Comparison of ENCODE assay signal across 17 mouse cellular contexts in genomic region chr8:77826255-77826654, GRCm38 (mm10).
DNase-seq lines count a peak whose midpoint lies in the region; ATAC-seq and TF ChIP-seq lines count a peak whose summit lies in the region.
"Had no signal": no experiment of that assay in that cellular context is flagged by ENCODE, and none has a peak within 500 bp of the region (broad histone marks: within the 10 kb centered on the region; RNA-seq: fewer than 3 reads in every experiment).

No protein-coding gene starts in this region.

- ATAC-seq in intestine, embryonic 14.5 days (replicated peaks; ENCODE audit: low FRiP score, low TSS enrichment, low read depth) = no peak
- no peak for ATAC-seq in intestine, embryonic 15.5 days
- peak; percentile 35 for ATAC-seq in Patski
- ATAC-seq in limb, embryonic 11.5 days (ENCODE audit: insufficient number of reproducible peaks, low FRiP score, low TSS enrichment, low read depth) = no peak
- ATAC-seq: forebrain, embryonic 14.5 days had no signal

- POLR2A ChIA-PET in Patski (lab: Charles Lee) = no interaction called here

- H3K9me3 ChIP-seq in intestine, embryonic 14.5 days (ENCODE audit: control insufficient read depth, low read length) = no peaks in the 10 kb centered on the region
- H3K9me3 ChIP-seq in intestine, embryonic 15.5 days = no peaks in the 10 kb centered on the region
- H3K9me3 ChIP-seq in limb, embryonic 11.5 days (ENCODE audit: control insufficient read depth, low read length) = no peaks in the 10 kb centered on the region
- H3K9me3 ChIP-seq: kidney, embryonic 15.5 days; limb, embryonic 12.5 days had no signal

- H3K4me2 ChIP-seq in intestine, embryonic 14.5 days (ENCODE audit: low read length) = no peak overlapping the region
- H3K4me2 ChIP-seq in intestine, embryonic 15.5 days (replicated peaks) = no peak overlapping the region
- no peak overlapping the region for H3K4me2 ChIP-seq in limb, embryonic 11.5 days (ENCODE audit: low read depth, severe bottlenecking)
- H3K4me2 ChIP-seq: kidney, embryonic 15.5 days; limb, embryonic 12.5 days had no signal

- 0 out of 2 replicates have a peak overlapping the region, but pooled peaks have one; percentile 18 for H3K27ac ChIP-seq in intestine, embryonic 14.5 days (ENCODE audit: low read depth)
- H3K27ac ChIP-seq in intestine, embryonic 15.5 days = no peak overlapping the region
- no peak overlapping the region for H3K27ac ChIP-seq in limb, embryonic 11.5 days (replicated peaks; ENCODE audit: low read depth, low read length)
- H3K27ac ChIP-seq: kidney, embryonic 15.5 days; liver, embryonic 14.5 days had no signal

- no peak overlapping the region for H3K9ac ChIP-seq in intestine, embryonic 14.5 days (ENCODE audit: low read length)
- H3K9ac ChIP-seq in intestine, embryonic 15.5 days = no peak overlapping the region
- H3K9ac ChIP-seq in limb, embryonic 11.5 days (ENCODE audit: low read length) = no peak overlapping the region
- H3K9ac ChIP-seq: kidney, embryonic 15.5 days; limb, embryonic 12.5 days; liver, embryonic 14.5 days had no signal

- H3K27me3 ChIP-seq in intestine, embryonic 14.5 days (replicated peaks; ENCODE audit: control insufficient read depth, insufficient read depth, low read length) = no peaks in the 10 kb centered on the region
- H3K27me3 ChIP-seq in intestine, embryonic 15.5 days (replicated peaks) = no peaks in the 10 kb centered on the region
- H3K27me3 ChIP-seq in Patski = peaks cover 5% of the 10 kb centered on the region
- H3K27me3 ChIP-seq in limb, embryonic 11.5 days (ENCODE audit: control insufficient read depth, insufficient read depth, low read length) = no peaks in the 10 kb centered on the region
- H3K27me3 ChIP-seq: CH12.LX; kidney, embryonic 15.5 days; limb, embryonic 12.5 days had no signal

- CTCF ChIA-PET in Patski (lab: Charles Lee) = interaction anchor here (1.0 kb wide), 1 partner anchor 16 kb away, joined by 3 read pairs; no protein-coding TSS in a partner anchor

- no peak for TF ChIP-seq CTCF in Patski (IDR thresholded peaks at IDR 0.05)

- no peaks in the 10 kb centered on the region for H3K36me3 ChIP-seq in intestine, embryonic 14.5 days (ENCODE audit: control insufficient read depth, insufficient read depth, low read length)
- no peaks in the 10 kb centered on the region for H3K36me3 ChIP-seq in intestine, embryonic 15.5 days
- no peaks in the 10 kb centered on the region for H3K36me3 ChIP-seq in limb, embryonic 11.5 days (ENCODE audit: control insufficient read depth, insufficient read depth, low read length)
- H3K36me3 ChIP-seq: kidney, embryonic 15.5 days; limb, embryonic 12.5 days had no signal

- no peak overlapping the region for H3K4me3 ChIP-seq in intestine, embryonic 14.5 days (ENCODE audit: low read depth, low read length)
- no peak overlapping the region for H3K4me3 ChIP-seq in intestine, embryonic 15.5 days (replicated peaks)
- no peak overlapping the region for H3K4me3 ChIP-seq in limb, embryonic 11.5 days (ENCODE audit: low read depth, low read length)
- H3K4me3 ChIP-seq: kidney, embryonic 15.5 days; limb, embryonic 12.5 days had no signal

- in situ Hi-C loops in Patski (cut with MboI; ENCODE audit: low pct_unique_long_range_greater_than_20kb) = no loop called here

- WGBS in intestine, embryonic 14.5 days = 50% methylated on average over 2 of the region's 2 CpGs
- 49% methylated on average over 2 of the region's 2 CpGs for WGBS in intestine, embryonic 15.5 days
- WGBS in limb, embryonic 11.5 days = 81% methylated on average over 2 of the region's 2 CpGs

- H3K4me1 ChIP-seq in intestine, embryonic 14.5 days (replicated peaks; ENCODE audit: control insufficient read depth, insufficient read depth, low read length) = peaks cover 23% of the 10 kb centered on the region
- H3K4me1 ChIP-seq in intestine, embryonic 15.5 days (replicated peaks) = peaks cover 4% of the 10 kb centered on the region; the same call in 1 of the 2 replicates
- peaks cover 17% of the 10 kb centered on the region for H3K4me1 ChIP-seq in limb, embryonic 11.5 days (ENCODE audit: control insufficient read depth, insufficient read depth, low read length)

- no peak for DNase-seq in intestine, embryonic 14.5 days (ENCODE audit: low spot score)
- DNase-seq in 416B (ENCODE audit: low read depth) = peak; percentile 57
- peak; percentile 22 for DNase-seq in Patski (ENCODE audit: low read depth, low spot score)
- DNase-seq in limb, embryonic 11.5 days (ENCODE audit: low spot score) = peak; percentile 15
- DNase-seq in spleen, postnatal 14 days (ENCODE audit: low spot score in 2 of 2) = no peak
- no peak for DNase-seq in layer of hippocampus, adult 8-10 months (ENCODE audit: low spot score in 2 of 2)
- DNase-seq: cerebellum, adult 9-10 months; gastrocnemius, postnatal 25 days; midbrain, embryonic 14.5 days; spleen, adult 18-20 months; thymus, postnatal 14 days had no signal

Comparison
In these comparisons a context has a peak if more than half of its experiments do, and no peak if none do; other contexts are left out.
1. DNase-seq: peak in 416B (single experiment), Patski (single experiment) and limb, embryonic 11.5 days (single experiment); none in intestine, embryonic 14.5 days (single experiment), spleen, postnatal 14 days (0 of 2) and layer of hippocampus, adult 8-10 months (0 of 2).